Mouse (Mus musculus) liver, embryonic 14.5 days (tissue): ENCODE data around the gene Gm37240. TPM values are rescaled to one million over a fixed set of nuclear protein-coding genes. Genes with fewer than 3 reads are reported as not detected.
"Not testable (repeated sequence)": the region's sequence is repeated elsewhere in the genome, so short reads cannot be mapped to it uniquely, and the experiment has no call there.

Experiments
- ATAC-seq: fragments of 200-750 bp; cut with Nextera tagmentation; 2 replicates; pipeline ENCODE4 v1.8.0; 2017; ENCODE audit warnings: moderate number of reproducible peaks, mild to moderate bottlenecking, moderate library complexity; ENCODE audit not compliant: insufficient read depth
- DNase-seq, 3 experiments: peaks; one replicate each; pipeline ENCODE4 v3.0.0-alpha.2; 2012 to 2013; ENCODE audit warnings: low read depth in 3 of 3, low spot score in 3 of 3
- H3K27ac ChIP-seq: fragments of 300-500 bp; sonication (generic); 2 replicates; pipeline ENCODE4 v1.5.1; 2014; ENCODE audit warnings: moderate library complexity, mild to moderate bottlenecking, control low read depth, inconsistent platforms
- H3K27me3 ChIP-seq: fragments of 300-500 bp; sonication (generic); 2 replicates; pipeline ENCODE4 v1.6.1; 2014; ENCODE audit warnings: mild to moderate bottlenecking, low read length, moderate library complexity; ENCODE audit not compliant: control insufficient read depth, insufficient read depth
- H3K36me3 ChIP-seq: fragments of 300-500 bp; sonication (generic); replicated peaks from 2 replicates; pipeline ENCODE4 v1.6.1; 2014; ENCODE audit warnings: low read depth; ENCODE audit not compliant: control insufficient read depth, insufficient read depth
- H3K4me1 ChIP-seq, 2 experiments: fragments of 200-500 bp in 1 of 2; fragments of 300-500 bp in 1 of 2; sonication (generic) in 1 of 2; replicated peaks; 2 replicates each; pipeline ENCODE4 v1.6.1; 2012 to 2014; ENCODE audit warnings: antibody characterized with exemption in 1 of 2, inconsistent platforms in 1 of 2, low read length in 1 of 2; ENCODE audit not compliant: control insufficient read depth in 2 of 2, insufficient read depth in 2 of 2
- H3K4me2 ChIP-seq: fragments of 300-500 bp; sonication (generic); 2 replicates; pipeline ENCODE4 v1.6.1; 2014; ENCODE audit warnings: low read depth, mild to moderate bottlenecking, control low read depth, moderate library complexity
- H3K4me3 ChIP-seq, 2 experiments: fragments of 200-500 bp in 1 of 2; fragments of 300-500 bp in 1 of 2; sonication (generic) in 1 of 2; 2 replicates each; pipeline ENCODE4 v1.5.1; 2012 to 2014; ENCODE audit warnings: low read depth in 2 of 2, low read length in 2 of 2, mild to moderate bottlenecking in 2 of 2, control low read depth in 1 of 2, inconsistent platforms in 1 of 2, moderate library complexity in 1 of 2; ENCODE audit not compliant: insufficient read depth in 1 of 2
- H3K9ac ChIP-seq: fragments of 300-500 bp; sonication (generic); replicated peaks from 2 replicates; pipeline ENCODE4 v1.6.1; 2014; ENCODE audit warnings: mild to moderate bottlenecking, control low read depth, moderate library complexity
- H3K9me3 ChIP-seq: fragments of 300-500 bp; sonication (generic); 2 replicates; pipeline ENCODE4 v1.6.1; 2016; ENCODE audit warnings: low read length, mixed read lengths; ENCODE audit not compliant: control insufficient read depth
- CTCF ChIP-seq: IDR thresholded peaks from 2 replicates; pipeline ENCODE4 v1.5.1; 2016; ENCODE audit warnings: antibody characterized with exemption, low read depth, control low read depth
- EP300 ChIP-seq: IDR thresholded peaks from 2 replicates; pipeline ENCODE4 v1.6.1; 2016; ENCODE audit warnings: antibody characterized with exemption, low read depth
- WGBS: fragments of 180-500 bp; shearing (Covaris S2); extraction: QIAGEN DNeasy Blood & Tissue Kit; methylation state at CpG from one replicate; pipeline ENCODE4 v1.1.7; 2014; ENCODE audit not compliant: insufficient replicate concordance; 5-methylcytosine and 5-hydroxymethylcytosine counted together
- polyA plus RNA-seq, 2 experiments: library from polyadenylated mRNA; depleted of rRNA in 1 of 2; stranded (reverse) in 1 of 2; unstranded in 1 of 2; fragments of >200 nt; fragmentation: Nextera tagmentation in 1 of 2; extraction: Ambion mirVana in 1 of 2; gene quantifications; 2 replicates each; pipeline versions ENCODE4 v1.2.1 to v1.2.3; 2012 to 2014

Gm37240 gene
- polyA plus RNA-seq, 2 experiments: 0.03 to 0.30 TPM

DNA sequence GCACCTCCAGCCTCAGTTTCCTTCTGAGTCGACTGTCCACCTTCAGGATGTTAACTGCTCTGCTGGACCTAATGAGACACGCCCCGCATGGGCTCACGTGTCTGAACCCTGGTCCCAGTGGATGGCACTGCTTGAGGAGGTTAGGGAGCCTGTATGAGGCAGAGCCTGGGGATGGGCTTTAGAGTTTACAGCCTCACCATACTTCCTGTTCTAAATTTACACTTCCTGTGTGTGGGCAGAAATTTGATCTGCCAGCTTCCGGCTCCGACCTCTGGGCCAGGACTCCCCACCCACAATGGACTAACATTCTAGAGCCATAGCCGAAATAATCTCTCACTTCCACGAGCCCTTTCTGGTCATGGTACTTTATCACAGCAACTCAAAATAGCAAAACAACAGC is 1340.1 kb downstream of the Gm37240 start:
- Histone ChIP-seq H3K36me3 (no peaks in the 10 kb centered on the region), H3K4me3 (no peak overlapping the region), H3K27ac (no peak overlapping the region), H3K9me3 (no peaks in the 10 kb centered on the region), H3K27me3 (no peaks in the 10 kb centered on the region), H3K4me2 (no peak overlapping the region), H3K4me1 (0 out of 4 replicates have a peak, but pooled peaks cover 0 to 2% of the 10 kb centered on the region in 2 experiments), H3K9ac (no peak overlapping the region)
- no peak for TF ChIP-seq EP300
- no peak for TF ChIP-seq CTCF
- no peak for DNase-seq
- ATAC-seq: no peak
- 35% methylated on average over 8 of the region's 8 CpGs for WGBS

DNA sequence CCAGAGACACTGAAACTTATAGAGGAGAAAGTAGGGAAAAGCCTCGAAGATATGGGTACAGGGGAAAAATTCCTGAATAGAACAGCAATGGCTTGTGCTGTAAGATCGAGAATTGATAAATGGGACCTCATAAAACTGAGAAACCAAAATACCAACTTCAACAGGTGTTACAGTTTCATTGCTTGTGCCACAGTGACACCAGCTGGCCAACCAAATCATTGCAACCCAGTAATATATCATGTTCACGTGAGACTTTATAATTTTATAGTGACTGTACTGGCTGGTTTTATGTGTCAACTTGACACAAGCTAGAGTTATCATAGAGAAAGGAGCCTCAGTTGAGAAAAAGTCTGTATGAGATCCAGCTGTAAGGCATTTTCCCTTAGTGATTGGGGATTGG is 1344.9 kb downstream of the Gm37240 start:
- not testable (repeated sequence) for H3K27ac ChIP-seq, H3K9me3 ChIP-seq, H3K4me1 ChIP-seq, ATAC-seq, H3K4me2 ChIP-seq, H3K36me3 ChIP-seq, H3K9ac ChIP-seq, H3K4me3 ChIP-seq, H3K27me3 ChIP-seq
- TF ChIP-seq CTCF: peak; percentile 71
- 8% methylated on average over 3 of the region's 3 CpGs for WGBS
- peak; percentile 9 to 32 (median 11) for DNase-seq

DNA sequence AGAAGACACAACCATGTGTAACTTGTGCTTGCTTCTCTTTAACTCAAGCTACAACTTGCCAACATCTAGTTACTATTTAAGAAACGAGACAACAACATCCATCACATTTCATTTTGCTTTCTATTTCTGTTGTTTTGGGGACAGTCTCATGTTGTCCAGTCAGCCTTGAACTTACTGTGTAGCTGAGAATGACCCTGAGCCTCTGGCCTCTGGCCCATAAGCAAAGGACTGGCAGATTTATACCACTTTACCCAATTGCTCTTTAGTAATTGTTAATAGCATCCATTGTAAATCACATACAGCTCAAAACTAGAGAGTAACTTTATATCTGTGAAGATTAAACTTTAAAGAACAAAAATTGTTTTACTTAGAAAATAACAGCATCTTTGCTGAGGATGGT is 1345.4 kb downstream of the Gm37240 start:
- Histone ChIP-seq H3K9ac (no peak overlapping the region), H3K4me2 (no peak overlapping the region), H3K27ac (no peak overlapping the region), H3K4me3 (no peak overlapping the region), H3K36me3 (no peaks in the 10 kb centered on the region), H3K4me1 (peaks cover 0 to 5% of the 10 kb centered on the region in 2 experiments; a peak in 2 of 4 replicates), H3K9me3 (no peaks in the 10 kb centered on the region), H3K27me3 (no peaks in the 10 kb centered on the region)
- 67% methylated on average over 1 of the region's 1 CpGs for whole genome bisulfite sequencing
- DNase-seq (no peak), ATAC-seq (no peak)
- TF ChIP-seq EP300 (no peak), CTCF (no peak)

DNA sequence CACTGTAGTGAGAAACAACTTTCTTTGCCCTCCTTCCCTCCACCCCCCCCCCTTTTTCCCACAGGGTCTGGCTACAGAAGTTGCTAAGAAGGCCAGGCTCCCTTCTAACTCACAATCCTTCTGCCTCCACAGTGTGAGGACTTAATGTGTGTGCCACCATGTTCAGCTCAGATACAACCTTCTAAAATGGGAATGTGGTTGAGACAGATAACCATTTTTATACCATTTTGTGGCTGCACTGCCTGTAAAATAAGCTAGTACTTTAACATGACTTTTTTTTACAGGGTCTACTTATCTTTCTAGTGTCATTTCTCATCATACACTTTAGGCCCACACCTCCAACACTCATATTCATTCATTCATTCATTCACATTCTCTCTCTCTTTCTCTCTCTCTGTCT is 1346.7 kb downstream of the Gm37240 start:
- Histone ChIP-seq H3K9ac (no peak overlapping the region), H3K9me3 (no peaks in the 10 kb centered on the region), H3K27me3 (no peaks in the 10 kb centered on the region), H3K4me2 (no peak overlapping the region), H3K4me3 (no peak overlapping the region), H3K36me3 (no peaks in the 10 kb centered on the region), H3K4me1 (peaks cover 0 to 5% of the 10 kb centered on the region in 2 experiments; a peak in 2 of 4 replicates), H3K27ac (no peak overlapping the region)
- no peak for TF ChIP-seq EP300
- TF ChIP-seq CTCF: no peak
- ATAC-seq: 0 out of 2 replicates have a peak, but pooled peaks have one; percentile 21
- DNase-seq: no peak

DNA sequence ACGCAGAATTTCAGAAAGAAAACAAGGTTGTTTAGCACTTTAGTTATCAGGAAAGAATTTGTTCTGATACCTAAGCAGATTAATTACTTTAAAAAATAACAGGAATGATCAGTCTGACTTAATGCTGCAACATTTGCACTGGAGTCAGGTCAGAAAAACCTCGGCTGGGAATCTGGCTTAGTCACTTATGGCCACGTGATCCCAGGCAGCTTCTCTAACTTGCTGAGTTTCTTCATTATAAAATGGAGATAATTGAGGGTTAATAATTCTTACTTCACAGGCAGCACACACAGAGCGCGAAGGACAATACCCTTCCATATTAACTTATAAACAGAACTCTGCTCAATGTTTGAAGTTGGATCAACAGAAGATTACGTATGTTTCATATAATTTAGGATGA is 1350.3 kb downstream of the Gm37240 start:
- WGBS: 71% methylated on average over 6 of the region's 6 CpGs
- no peak for ATAC-seq

More for the DNA sequence above, 1350.3 kb downstream of the Gm37240 start:
- Histone ChIP-seq H3K27ac (no peak overlapping the region), H3K4me3 (no peak overlapping the region), H3K4me2 (no peak overlapping the region), H3K9ac (no peak overlapping the region), H3K27me3 (no peaks in the 10 kb centered on the region), H3K36me3 (no peaks in the 10 kb centered on the region), H3K9me3 (no peaks in the 10 kb centered on the region), H3K4me1 (peaks cover 0 to 5% of the 10 kb centered on the region in 2 experiments; a peak in 2 of 4 replicates)
- DNase-seq: no peak
- TF ChIP-seq EP300 (no peak), CTCF (no peak)
